Mouse (Mus musculus): ENCODE measurements around the gene Nccrp1.

DNA sequence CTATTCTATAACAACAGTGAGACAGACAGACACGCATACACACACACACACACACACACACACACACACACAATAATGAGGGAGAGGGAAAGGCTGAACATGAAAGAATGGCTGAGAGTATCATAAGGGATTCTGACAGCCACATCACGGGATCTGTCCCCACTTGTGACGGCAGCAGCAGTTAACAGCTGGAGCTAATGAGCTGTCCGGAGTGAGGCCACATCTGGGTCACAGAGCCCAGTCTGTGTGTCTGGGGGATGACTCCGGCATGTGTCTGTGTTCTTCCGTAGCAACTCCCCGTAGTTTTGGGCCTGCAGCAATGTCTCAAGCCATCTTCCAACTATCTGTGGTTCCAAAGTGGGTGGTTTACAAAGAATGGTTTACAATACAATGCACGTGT is 15.0 kb downstream of the Nccrp1 start:
- no peak for TF ChIP-seq CTCF (IDR thresholded peaks at IDR 0.05; ENCODE audit: extremely low read depth, insufficient read length, insufficient replicate concordance, low read depth, low read length)
- no peak for TF ChIP-seq POLR2A (IDR thresholded peaks at IDR 0.05; ENCODE audit: low read depth, low read length)
